Mouse (Mus musculus): Measurements from ENCODE around the gene BC005537. TPM values are rescaled to one million over a fixed set of nuclear protein-coding genes. Genes with fewer than 3 reads are reported as not detected.

Gene BC005537
- polyA plus RNA-seq, 1 experiment, result 115 TPM

DNA sequence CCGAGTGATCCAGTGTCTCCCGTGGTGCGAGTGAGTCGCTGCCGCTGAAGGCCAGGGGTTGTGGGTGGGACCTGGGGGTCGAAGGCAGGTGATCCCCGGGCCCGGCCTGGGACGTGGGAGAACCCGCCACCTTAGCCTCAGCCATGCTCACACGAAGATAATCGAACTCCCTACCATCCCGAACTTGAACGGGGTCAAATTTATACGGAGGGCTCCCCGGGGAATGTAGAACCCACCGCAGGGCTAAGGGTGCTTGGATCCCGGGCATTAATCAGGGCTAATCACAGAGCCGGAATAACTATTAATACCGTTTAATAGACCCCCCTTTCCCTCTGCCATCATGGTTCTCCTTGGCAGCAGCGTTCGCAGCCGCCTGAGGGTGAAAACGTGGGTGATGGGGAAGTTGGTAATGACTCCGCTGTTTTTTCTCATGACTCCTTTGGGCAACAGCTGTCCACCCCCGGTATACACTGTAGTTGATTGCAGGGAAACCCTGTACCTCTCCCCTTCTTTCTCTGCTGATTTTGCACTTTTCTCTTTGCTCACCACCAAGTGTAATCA lies 754 bp downstream of the BC005537 start:
- DNase-seq (ENCODE audit: low read depth), result peak; percentile 52
- no peak for TF ChIP-seq CTCF (IDR thresholded peaks at IDR 0.05; ENCODE audit: borderline replicate concordance, extremely low read depth, insufficient read depth, insufficient read length)
- no peak for TF ChIP-seq POLR2A (IDR thresholded peaks at IDR 0.05; ENCODE audit: borderline replicate concordance, extremely low read depth, insufficient read depth, insufficient read length, poor library complexity, severe bottlenecking)

DNA sequence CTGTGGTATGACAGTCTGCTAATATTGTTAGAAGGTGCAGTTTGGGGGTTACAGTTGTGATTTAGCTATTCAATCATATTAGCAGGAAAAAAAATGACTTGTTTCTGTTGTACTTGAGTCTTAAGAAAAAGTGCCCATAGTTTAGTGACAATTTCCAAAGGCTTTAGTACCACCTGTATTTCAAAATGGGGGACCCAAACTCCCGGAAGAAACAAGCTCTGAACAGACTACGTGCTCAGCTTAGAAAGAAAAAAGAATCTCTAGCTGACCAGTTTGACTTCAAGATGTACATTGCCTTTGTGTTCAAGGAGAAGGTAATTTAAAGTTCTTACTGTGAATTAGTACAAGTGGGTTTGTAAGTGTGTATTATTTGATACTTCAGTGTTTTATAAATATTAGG lies 1.7 kb downstream of the BC005537 start:
- TF ChIP-seq POLR2A (IDR thresholded peaks at IDR 0.05; ENCODE audit: borderline replicate concordance, extremely low read depth, insufficient read depth, insufficient read length, poor library complexity, severe bottlenecking) (no peak), CTCF (IDR thresholded peaks at IDR 0.05; ENCODE audit: borderline replicate concordance, extremely low read depth, insufficient read depth, insufficient read length) (no peak)
- DNase-seq (ENCODE audit: low read depth), result no peak

DNA sequence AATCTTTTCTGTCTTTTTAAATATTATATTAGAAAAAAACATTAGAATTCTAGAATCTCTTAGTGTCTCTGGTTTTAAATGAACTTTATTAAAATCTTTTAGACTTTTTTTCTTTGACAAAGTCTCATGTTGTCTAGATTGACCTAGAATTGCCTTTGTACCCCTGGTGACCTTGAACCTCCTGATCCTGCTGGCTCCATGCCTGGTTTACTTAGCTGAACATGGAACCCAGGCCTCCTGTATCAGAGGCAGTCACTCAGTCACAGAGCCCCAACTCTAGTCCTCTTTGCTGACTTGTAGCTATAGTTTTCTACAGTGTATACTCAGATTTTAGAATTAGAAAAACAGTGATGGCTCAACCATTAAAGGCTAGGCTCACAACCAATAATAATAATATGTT lies 4.6 kb downstream of the BC005537 start:
- no peak for DNase-seq (ENCODE audit: low read depth)
- TF ChIP-seq POLR2A (IDR thresholded peaks at IDR 0.05; ENCODE audit: borderline replicate concordance, extremely low read depth, insufficient read depth, insufficient read length, poor library complexity, severe bottlenecking) (no peak), CTCF (IDR thresholded peaks at IDR 0.05; ENCODE audit: borderline replicate concordance, extremely low read depth, insufficient read depth, insufficient read length) (no peak)

DNA sequence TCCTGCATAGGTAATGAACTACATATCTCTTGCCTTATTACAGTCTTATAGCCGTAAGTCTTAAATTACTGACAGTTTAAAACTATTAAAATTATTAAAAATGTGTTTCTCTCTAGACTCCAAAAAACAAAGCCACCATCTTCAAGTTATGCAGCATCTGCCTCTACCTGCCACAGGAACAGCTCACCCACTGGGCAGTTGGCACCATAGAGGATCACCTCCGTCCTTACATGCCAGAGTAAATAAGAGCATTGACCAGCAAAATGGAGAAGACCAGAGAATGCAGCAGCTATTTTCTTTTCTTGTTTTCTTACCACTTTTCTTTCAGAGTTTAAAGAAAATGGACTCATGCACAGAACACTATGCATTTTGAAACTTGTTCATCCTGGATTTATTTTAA lies 11.1 kb downstream of the BC005537 start:
- no peak for TF ChIP-seq CTCF (IDR thresholded peaks at IDR 0.05; ENCODE audit: borderline replicate concordance, extremely low read depth, insufficient read depth, insufficient read length)
- no peak for TF ChIP-seq POLR2A (IDR thresholded peaks at IDR 0.05; ENCODE audit: borderline replicate concordance, extremely low read depth, insufficient read depth, insufficient read length, poor library complexity, severe bottlenecking)
- DNase-seq (ENCODE audit: low read depth), result no peak

DNA sequence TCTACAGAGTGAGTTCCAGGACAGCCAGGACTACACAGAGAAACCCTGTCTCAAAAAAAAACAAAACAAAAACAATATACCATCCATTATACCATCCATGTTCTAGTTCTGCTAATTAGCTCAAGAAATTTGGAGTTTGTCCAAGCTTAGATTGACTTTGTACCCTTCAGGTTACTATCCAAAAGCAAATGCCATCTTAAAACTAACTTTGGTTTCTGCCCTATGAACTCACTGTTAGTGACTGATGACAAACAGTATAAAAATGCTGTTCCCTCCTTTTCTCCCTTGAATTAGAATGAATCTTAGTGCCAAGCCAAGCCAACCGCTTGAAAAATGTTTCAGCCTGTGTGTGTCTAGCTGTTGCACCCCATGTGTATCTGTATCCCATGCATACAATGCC lies 13.2 kb downstream of the BC005537 start:
- DNase-seq (ENCODE audit: low read depth), result no peak
- no peak for TF ChIP-seq POLR2A (IDR thresholded peaks at IDR 0.05; ENCODE audit: borderline replicate concordance, extremely low read depth, insufficient read depth, insufficient read length, poor library complexity, severe bottlenecking)
- no peak for TF ChIP-seq CTCF (IDR thresholded peaks at IDR 0.05; ENCODE audit: borderline replicate concordance, extremely low read depth, insufficient read depth, insufficient read length)

DNA sequence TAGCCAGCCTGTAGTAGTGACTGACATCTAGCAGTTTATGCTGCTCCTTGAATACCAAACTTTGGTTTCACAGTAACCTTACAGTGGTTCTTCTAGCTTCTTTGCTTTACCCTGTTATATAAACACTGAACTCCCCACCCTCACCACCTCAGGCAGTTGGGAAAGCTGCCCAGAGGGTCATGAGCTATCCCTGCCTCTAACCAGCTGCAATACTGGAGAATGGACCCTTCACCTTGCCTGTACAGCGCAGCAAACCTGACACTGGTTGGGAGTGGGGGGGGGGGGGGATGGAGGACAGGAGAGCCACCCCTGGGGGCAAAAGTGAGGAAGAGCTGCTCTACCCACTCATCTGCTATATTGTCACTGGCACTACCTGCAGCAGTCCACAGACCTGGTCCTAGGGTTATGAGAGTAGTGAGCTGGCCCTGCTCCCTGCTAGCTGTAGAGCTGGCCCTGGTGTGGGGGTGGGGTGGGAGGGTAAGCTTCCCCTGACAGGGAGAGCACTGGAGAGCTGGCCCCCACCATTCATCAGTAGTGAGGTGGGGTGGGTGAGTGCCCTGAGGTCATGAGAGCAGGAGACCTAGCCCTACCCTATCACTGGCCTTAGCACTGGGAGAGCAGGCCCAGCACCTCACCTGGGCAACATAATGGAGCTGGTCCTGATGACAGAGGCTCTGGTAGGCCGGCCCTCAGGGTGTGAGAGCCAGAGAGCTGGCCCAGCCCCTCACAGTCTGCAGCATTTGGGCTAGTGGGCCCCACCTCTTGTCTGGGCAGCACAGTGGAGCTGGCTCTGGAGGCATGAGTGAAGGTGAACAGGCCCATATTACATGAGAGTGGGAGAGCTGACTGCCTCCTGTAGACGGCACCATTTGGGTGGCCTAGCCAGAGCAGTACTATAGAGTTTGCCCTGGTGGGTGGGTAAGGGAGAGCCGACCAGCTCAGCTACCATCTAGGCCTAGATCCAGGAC lies 15.0 kb downstream of the BC005537 start:
- DNase-seq (ENCODE audit: low read depth), result no peak
- no peak for TF ChIP-seq POLR2A (IDR thresholded peaks at IDR 0.05; ENCODE audit: borderline replicate concordance, extremely low read depth, insufficient read depth, insufficient read length, poor library complexity, severe bottlenecking)

DNA sequence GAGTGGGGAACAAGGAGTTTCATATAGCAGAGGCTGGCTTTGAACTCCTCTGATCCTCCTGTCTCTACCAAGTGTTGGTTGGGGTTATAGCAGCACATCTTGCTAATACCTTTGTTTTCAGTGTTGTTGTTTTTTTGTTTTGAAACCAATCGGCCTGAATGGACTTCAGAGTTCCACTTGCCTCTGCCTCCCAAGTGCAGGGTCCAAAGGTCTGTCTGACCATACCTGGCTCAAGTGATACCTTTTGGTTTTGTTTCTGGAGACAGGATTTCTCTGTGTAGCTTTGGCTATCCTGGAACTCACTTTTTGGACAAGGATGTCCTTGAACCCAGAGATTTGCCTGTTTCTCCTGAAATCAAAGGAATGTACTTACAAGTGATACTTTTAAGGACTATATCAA lies 18.5 kb downstream of the BC005537 start:
- DNase-seq (ENCODE audit: low read depth), result no peak
- TF ChIP-seq POLR2A (IDR thresholded peaks at IDR 0.05; ENCODE audit: borderline replicate concordance, extremely low read depth, insufficient read depth, insufficient read length, poor library complexity, severe bottlenecking) (no peak), CTCF (IDR thresholded peaks at IDR 0.05; ENCODE audit: borderline replicate concordance, extremely low read depth, insufficient read depth, insufficient read length) (no peak)

DNA sequence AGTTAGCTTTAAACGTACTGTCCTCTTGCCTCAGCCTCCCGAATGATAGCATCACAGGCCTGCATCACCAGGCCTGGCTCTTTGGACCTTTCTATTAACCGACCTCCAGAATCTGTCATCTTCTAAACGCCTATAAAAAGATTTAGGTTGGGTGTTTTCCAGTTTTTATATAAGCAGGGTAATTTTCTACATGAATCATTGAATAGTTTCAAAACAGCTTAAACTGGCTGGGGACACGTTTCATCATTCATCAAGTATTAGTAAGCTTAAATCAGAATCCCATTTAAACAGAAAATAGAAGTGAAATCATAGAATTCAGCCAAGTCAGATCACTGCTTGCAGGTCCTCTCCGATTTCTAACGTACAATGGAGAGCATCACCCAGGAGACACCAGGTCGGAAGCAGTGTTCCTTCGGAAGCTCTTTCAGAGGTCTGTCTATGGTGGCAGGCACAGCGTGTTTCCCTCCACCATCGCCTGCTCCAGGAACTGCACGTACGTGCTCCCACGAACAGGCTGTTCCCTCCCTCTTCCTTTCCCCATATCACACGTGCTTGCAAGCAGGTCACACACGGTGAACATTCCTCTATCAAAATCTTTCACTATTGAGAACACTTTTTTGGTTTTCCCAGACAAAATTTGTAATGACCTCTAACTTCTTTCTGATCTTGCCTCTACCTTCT lies 21.3 kb downstream of the BC005537 start:
- no peak for TF ChIP-seq CTCF (IDR thresholded peaks at IDR 0.05; ENCODE audit: borderline replicate concordance, extremely low read depth, insufficient read depth, insufficient read length)
- TF ChIP-seq POLR2A (IDR thresholded peaks at IDR 0.05; ENCODE audit: borderline replicate concordance, extremely low read depth, insufficient read depth, insufficient read length, poor library complexity, severe bottlenecking), result no peak
- DNase-seq (ENCODE audit: low read depth), result no peak

DNA sequence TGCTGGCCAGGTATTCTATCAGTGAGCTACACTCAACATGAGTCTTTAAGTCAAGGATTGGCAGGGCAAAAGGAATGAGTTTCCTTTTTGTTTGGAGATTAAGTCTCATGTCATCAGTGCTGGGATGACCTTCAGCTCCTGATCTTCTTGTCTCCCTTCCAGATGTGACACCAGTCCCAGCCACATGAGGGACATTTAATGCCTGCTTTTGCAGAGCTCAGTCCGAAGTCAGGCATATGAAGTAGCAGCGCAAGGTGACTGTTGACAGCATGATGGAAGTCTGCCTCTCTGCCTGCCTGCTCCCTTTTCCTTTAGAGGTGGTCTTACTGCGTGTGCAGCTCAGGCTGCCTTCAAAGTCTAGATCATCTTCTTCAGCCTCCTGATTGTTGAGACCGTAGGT lies 23.2 kb downstream of the BC005537 start:
- TF ChIP-seq CTCF (IDR thresholded peaks at IDR 0.05; ENCODE audit: borderline replicate concordance, extremely low read depth, insufficient read depth, insufficient read length), result no peak
- no peak for TF ChIP-seq POLR2A (IDR thresholded peaks at IDR 0.05; ENCODE audit: borderline replicate concordance, extremely low read depth, insufficient read depth, insufficient read length, poor library complexity, severe bottlenecking)
- DNase-seq (ENCODE audit: low read depth), result no peak

DNA sequence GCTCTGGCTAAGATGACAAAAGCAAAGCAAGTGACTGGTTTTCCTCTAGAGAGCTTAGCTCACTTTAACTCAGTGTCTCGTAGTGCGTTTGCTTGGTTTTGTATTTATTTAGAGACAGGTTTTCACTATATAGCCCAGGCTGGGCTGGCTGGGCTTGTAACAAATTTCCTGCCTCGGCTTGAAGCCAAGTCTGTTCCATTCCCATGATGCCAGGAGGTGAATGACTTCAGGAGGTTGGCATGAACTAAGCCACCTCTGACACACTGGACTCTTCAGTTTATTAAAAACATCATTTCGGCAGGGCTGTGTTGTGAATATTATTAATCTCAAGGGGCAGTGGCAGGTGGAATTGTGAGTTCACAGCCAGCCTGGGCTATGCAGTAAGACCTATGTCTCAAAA lies 24.1 kb downstream of the BC005537 start:
- DNase-seq (ENCODE audit: low read depth), result no peak
- TF ChIP-seq CTCF (IDR thresholded peaks at IDR 0.05; ENCODE audit: borderline replicate concordance, extremely low read depth, insufficient read depth, insufficient read length), result no peak
- no peak for TF ChIP-seq POLR2A (IDR thresholded peaks at IDR 0.05; ENCODE audit: borderline replicate concordance, extremely low read depth, insufficient read depth, insufficient read length, poor library complexity, severe bottlenecking)

DNA sequence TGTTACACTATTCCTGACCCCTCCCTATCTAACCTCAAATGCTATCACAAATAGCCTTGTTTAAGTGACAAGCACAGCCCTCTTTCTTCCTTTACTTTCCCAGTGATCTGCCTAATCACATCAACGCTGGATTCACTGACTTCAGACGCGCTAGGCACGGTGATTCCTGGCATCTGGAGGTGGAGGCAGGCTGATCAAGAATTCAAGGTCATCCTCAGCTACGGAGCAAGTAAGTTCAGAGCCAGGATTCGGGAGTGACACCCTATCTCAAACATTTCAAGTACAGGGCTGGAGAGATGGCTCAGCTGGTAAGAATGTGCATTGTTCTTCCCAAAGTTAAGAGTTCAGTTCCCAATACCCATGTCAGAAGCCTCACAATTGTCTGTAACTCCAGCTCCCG lies 24.7 kb downstream of the BC005537 start:
- no peak for DNase-seq (ENCODE audit: low read depth)
- TF ChIP-seq POLR2A (IDR thresholded peaks at IDR 0.05; ENCODE audit: borderline replicate concordance, extremely low read depth, insufficient read depth, insufficient read length, poor library complexity, severe bottlenecking), result no peak
- no peak for TF ChIP-seq CTCF (IDR thresholded peaks at IDR 0.05; ENCODE audit: borderline replicate concordance, extremely low read depth, insufficient read depth, insufficient read length)

All from brain, embryonic 14.5 days (tissue).